Mouse (Mus musculus) CH12.LX (cell line): ENCODE measurements around the gene Ifng. TPM values are rescaled to one million over a fixed set of nuclear protein-coding genes. Genes with fewer than 3 reads are reported as not detected.

ENCODE experiments used
- DNase-seq: peaks from one replicate; pipeline ENCODE4 v3.0.0-alpha.2; 2013; ENCODE audit errors: extremely low read depth
- H3K27ac ChIP-seq: 2 replicates; pipeline ENCODE4 v1.5.1; 2012; ENCODE audit warnings: low read depth, mild to moderate bottlenecking, control low read depth, moderate library complexity; ENCODE audit not compliant: insufficient read depth
- H3K27me3 ChIP-seq: replicated peaks from 2 replicates; pipeline ENCODE3; 2012; ENCODE audit warnings: inconsistent platforms
- H3K36me3 ChIP-seq, 2 experiments: replicated peaks in 1 of 2; 2 replicates each; pipeline versions ENCODE3 to v1.6.1; 2012; ENCODE audit warnings: inconsistent platforms in 1 of 2, low read length in 1 of 2, mild to moderate bottlenecking in 1 of 2, mixed read lengths in 1 of 2, moderate library complexity in 1 of 2; ENCODE audit not compliant: control insufficient read depth in 1 of 2, insufficient read depth in 1 of 2
- H3K4me1 ChIP-seq, 2 experiments: 2 replicates each; pipeline ENCODE4 v1.6.1; 2012; ENCODE audit warnings: inconsistent platforms in 1 of 2, moderate library complexity in 1 of 2; ENCODE audit not compliant: insufficient read depth in 2 of 2, control insufficient read depth in 1 of 2
- H3K4me2 ChIP-seq: 2 replicates; pipeline ENCODE4 v1.6.1; 2012; ENCODE audit warnings: low read depth, mild to moderate bottlenecking, control low read depth; ENCODE audit not compliant: poor library complexity, insufficient read depth, severe bottlenecking
- H3K4me3 ChIP-seq, 3 experiments: fragments of 150-350 bp in 1 of 3; sonication (generic) in 1 of 3; replicated peaks in 1 of 3; 2 replicates each; pipeline versions ENCODE3 to v1.5.1; 2011 to 2012; ENCODE audit warnings: low read depth in 2 of 3, low read length in 2 of 3, mild to moderate bottlenecking in 2 of 3, moderate library complexity in 2 of 3, control low read depth in 1 of 3, improper control_type of control experiment in 1 of 3, inconsistent platforms in 1 of 3, mixed read lengths in 1 of 3; ENCODE audit not compliant: poor library complexity in 1 of 3
- H3K79me2 ChIP-seq: replicated peaks from 2 replicates; pipeline ENCODE4 v1.6.1; 2012; ENCODE audit warnings: mild to moderate bottlenecking, moderate library complexity; ENCODE audit not compliant: control insufficient read depth, poor library complexity, insufficient read depth, severe bottlenecking; ENCODE audit errors: extremely low read depth
- H3K9ac ChIP-seq: 2 replicates; pipeline ENCODE4 v1.6.1; 2012; ENCODE audit warnings: low read depth, mild to moderate bottlenecking, control low read depth, moderate library complexity; ENCODE audit not compliant: insufficient read depth
- H3K9me3 ChIP-seq: replicated peaks from 2 replicates; pipeline ENCODE3; 2012; ENCODE audit warnings: low read length, inconsistent platforms, mixed read lengths
- CHD1 ChIP-seq: IDR thresholded peaks from 2 replicates; pipeline ENCODE4 v1.6.1; 2012; ENCODE audit warnings: low read depth, low read length, improper control_type of control experiment, inconsistent platforms
- CHD2 ChIP-seq: IDR thresholded peaks from 2 replicates; pipeline ENCODE4 v1.6.1; 2011; ENCODE audit warnings: low read length, improper control_type of control experiment
- CTCF ChIP-seq, 2 experiments: IDR thresholded peaks in 1 of 2; conservative IDR thresholded peaks in 1 of 2; 2 replicates each; pipeline ENCODE4 v1.5.1; 2011 to 2012; ENCODE audit warnings: low read depth in 2 of 2, low read length in 2 of 2, improper control_type of control experiment in 1 of 2, inconsistent platforms in 1 of 2, mild to moderate bottlenecking in 1 of 2, moderate library complexity in 1 of 2
- ELF1 ChIP-seq: IDR thresholded peaks from 2 replicates; pipeline ENCODE4 v1.6.1; 2014; ENCODE audit warnings: low read depth, mild to moderate bottlenecking, inconsistent platforms, low read length, improper control_type of control experiment
- ETS1 ChIP-seq: conservative IDR thresholded peaks from 2 replicates; pipeline ENCODE4 v1.6.1; 2012; ENCODE audit warnings: low read depth, mild to moderate bottlenecking, inconsistent platforms, low read length, improper control_type of control experiment, moderate library complexity
- GABPA ChIP-seq: IDR thresholded peaks from 2 replicates; pipeline ENCODE4 v1.6.1; 2012; ENCODE audit warnings: low read depth, low read length, improper control_type of control experiment, inconsistent platforms; ENCODE audit not compliant: insufficient replicate concordance
- MAZ ChIP-seq: IDR thresholded peaks from 2 replicates; pipeline ENCODE4 v1.6.1; 2012; ENCODE audit warnings: low read depth, mild to moderate bottlenecking, inconsistent platforms, low read length, improper control_type of control experiment, moderate library complexity
- MXI1 ChIP-seq: IDR thresholded peaks from 2 replicates; pipeline ENCODE4 v1.6.1; 2011; ENCODE audit warnings: mild to moderate bottlenecking, low read depth, low read length, improper control_type of control experiment
- NELFE ChIP-seq: IDR thresholded peaks from 2 replicates; pipeline ENCODE4 v1.6.1; 2011; ENCODE audit warnings: low read depth, low read length, improper control_type of control experiment
- NRF1 ChIP-seq: IDR thresholded peaks from 2 replicates; pipeline ENCODE4 v1.6.1; 2014; ENCODE audit warnings: low read depth, mild to moderate bottlenecking, inconsistent platforms, low read length, improper control_type of control experiment, moderate library complexity
- PAX5 ChIP-seq: IDR thresholded peaks from 2 replicates; pipeline ENCODE4 v1.6.1; 2012; ENCODE audit warnings: low read length, inconsistent platforms, mixed read lengths
- POLR2A ChIP-seq: IDR thresholded peaks from 2 replicates; pipeline ENCODE4 v1.6.1; 2011; ENCODE audit warnings: low read depth, mild to moderate bottlenecking, improper control_type of control experiment, low read length
- POLR2AphosphoS2 ChIP-seq: IDR thresholded peaks from 2 replicates; pipeline ENCODE4 v1.6.1; 2011; ENCODE audit warnings: low read depth, low read length, improper control_type of control experiment
- SIN3A ChIP-seq: IDR thresholded peaks from 2 replicates; pipeline ENCODE4 v1.6.1; 2012; ENCODE audit warnings: low read length, improper control_type of control experiment, inconsistent platforms
- SMC3 ChIP-seq: IDR thresholded peaks from 2 replicates; pipeline ENCODE4 v1.6.1; 2011; ENCODE audit warnings: low read depth, low read length, improper control_type of control experiment
- TBP ChIP-seq: conservative IDR thresholded peaks from 2 replicates; pipeline ENCODE4 v1.6.1; 2011; ENCODE audit warnings: low read depth, low read length, improper control_type of control experiment
- TCF12 ChIP-seq: IDR thresholded peaks from 2 replicates; pipeline ENCODE4 v1.6.1; 2014; ENCODE audit warnings: low read depth, mild to moderate bottlenecking, inconsistent platforms, low read length, improper control_type of control experiment
- ZC3H11A ChIP-seq: IDR thresholded peaks from 2 replicates; pipeline ENCODE4 v1.6.1; 2012; ENCODE audit warnings: low read depth, mild to moderate bottlenecking, inconsistent platforms, low read length, improper control_type of control experiment
- ZNF384 ChIP-seq: IDR thresholded peaks from 2 replicates; pipeline ENCODE4 v1.6.1; 2012; ENCODE audit warnings: low read depth, low read length, improper control_type of control experiment, inconsistent platforms
- dilution Hi-C: fragments of 300-500 bp; cut with MboI; formaldehyde crosslinking; loops from 2 replicates; pipeline ENCODE4 v1.14.3; 2020; ENCODE audit warnings: low sequenced_read_pairs; ENCODE audit not compliant: extremely low pct_unique_long_range_greater_than_20kb, extremely low pct_ligation_motif_present
- in situ Hi-C: fragments of 300-500 bp; cut with MboI; formaldehyde crosslinking; loops from 3 replicates; pipeline ENCODE4 v1.14.3; 2019; ENCODE audit warnings: low sequenced_read_pairs, low pct_ligation_motif_present, low pct_unique_long_range_greater_than_20kb, mixed read lengths
- polyA plus RNA-seq: library from polyadenylated mRNA; unstranded; fragments of >175 nt; gene quantifications from 2 replicates; pipeline ENCODE4 v1.2.1, GENCODE M21; 2012; ENCODE audit warnings: low read depth; ENCODE audit not compliant: insufficient read length
- total RNA-seq, 2 experiments: library from RNA; depleted of rRNA; stranded (reverse); fragments of 300-350 nt in 1 of 2; fragments of >200 nt in 1 of 2; gene quantifications; 2 replicates each; pipeline ENCODE4 v1.2.3; 2012 to 2014

Gene Ifng
- total and polyA plus RNA-seq, 3 experiments = not detected

DNA sequence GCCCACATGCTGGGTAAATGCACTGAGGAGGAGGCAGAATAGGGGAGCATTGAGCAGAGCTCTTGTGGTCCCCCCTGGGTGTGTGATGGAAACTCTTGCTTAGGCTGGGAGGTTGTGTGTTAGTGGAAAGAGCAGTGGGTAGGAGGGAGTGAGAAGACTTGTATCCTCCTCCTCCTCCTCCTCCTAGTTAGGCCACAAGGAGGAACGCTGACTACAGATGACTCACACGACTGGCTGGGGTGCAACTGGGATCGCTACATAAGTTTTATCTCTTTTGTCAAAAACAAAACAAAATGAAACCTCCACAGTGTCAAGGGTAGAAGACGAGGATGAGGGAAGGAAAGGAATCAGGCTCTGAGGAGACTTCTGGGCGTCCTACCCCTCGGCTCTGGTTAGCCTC, 2.2 kb downstream of the Ifng start:
- Histone ChIP-seq H3K4me3 (no peak overlapping the region), H3K9me3 (no peaks in the 10 kb centered on the region), H3K9ac (no peak overlapping the region), H3K79me2 (no peaks in the 10 kb centered on the region), H3K27ac (no peak overlapping the region), H3K36me3 (no peaks in the 10 kb centered on the region), H3K27me3 (no peaks in the 10 kb centered on the region), H3K4me1 (peaks cover 0 to 5% of the 10 kb centered on the region in 2 experiments; a peak in 2 of 4 replicates), H3K4me2 (no peak overlapping the region)
- in situ Hi-C loops = no loop called here
- no peak for DNase-seq
- TF ChIP-seq TBP (no peak), ZC3H11A (no peak), PAX5 (no peak), ETS1 (no peak), CTCF (conservative IDR thresholded peaks at IDR 0.05 in 1 of 2, IDR thresholded peaks at IDR 0.05 in 1 of 2; ENCODE audit: low read depth in 2 of 2, low read length in 2 of 2) (no peak), CHD2 (no peak), POLR2A (no peak), TCF12 (no peak), GABPA (no peak), NELFE (no peak), MAZ (no peak), NRF1 (no peak), POLR2AphosphoS2 (no peak), SMC3 (no peak), MXI1 (no peak), ELF1 (no peak), ZNF384 (no peak), CHD1 (no peak), SIN3A (no peak)
- dilution Hi-C loops = no loop called here

- dilution Hi-C loops = no loop called here
- no peak for DNase-seq
Measured at GRCm38 (mm10) chr10:118445021-118445420, 4.2 kb downstream of the Ifng start.

More at GRCm38 (mm10) chr10:118445021-118445420, 4.2 kb downstream of the Ifng start:
- Histone ChIP-seq H3K9me3 (no peaks in the 10 kb centered on the region), H3K79me2 (no peaks in the 10 kb centered on the region), H3K9ac (no peak overlapping the region), H3K4me3 (no peak overlapping the region), H3K4me2 (no peak overlapping the region), H3K36me3 (no peaks in the 10 kb centered on the region), H3K27me3 (no peaks in the 10 kb centered on the region), H3K27ac (no peak overlapping the region), H3K4me1 (peaks cover 0 to 5% of the 10 kb centered on the region in 2 experiments; a peak in 2 of 4 replicates)
- no peak for TF ChIP-seq ZNF384
- in situ Hi-C loops = no loop called here
